Comparison of ENCODE assay signal across 51 mouse cellular contexts in the genomic region with DNA sequence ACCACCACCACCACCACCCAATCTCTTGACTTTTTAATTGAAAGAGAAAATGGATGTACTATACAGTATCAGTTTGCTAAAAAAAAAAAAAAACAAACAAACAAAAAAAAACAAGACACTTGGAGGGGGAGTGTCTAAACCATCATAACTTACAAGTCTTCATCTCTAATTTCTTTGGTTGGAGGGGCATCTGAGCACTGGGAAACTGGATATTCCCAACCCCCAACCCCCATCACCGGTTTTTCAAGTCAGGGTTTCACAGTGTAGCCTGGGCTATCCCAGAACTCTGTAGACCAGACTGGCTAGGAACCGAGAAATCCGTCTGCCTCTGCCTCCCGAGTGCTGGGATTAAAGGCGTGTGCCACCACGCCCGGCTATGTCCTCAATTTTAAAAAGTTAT. TPM values are rescaled to one million over a fixed set of nuclear protein-coding genes. Genes with fewer than 3 reads are reported as not detected.
"Had no signal": no experiment of that assay in that cellular context is flagged by ENCODE, and none has a peak within 500 bp of the region (broad histone marks: within the 10 kb centered on the region; RNA-seq: fewer than 3 reads in every experiment).

No protein-coding gene starts in this region.

- H3K9ac ChIP-seq: heart, embryonic 12.5 days; heart, embryonic 13.5 days; heart, embryonic 15.5 days; hindbrain, embryonic 12.5 days; hindbrain, embryonic 13.5 days; hindbrain, embryonic 14.5 days; hindbrain, embryonic 15.5 days; intestine, embryonic 15.5 days; kidney, embryonic 15.5 days had no signal

- H3K36me3 ChIP-seq: heart, embryonic 12.5 days; heart, embryonic 13.5 days; heart, embryonic 15.5 days; hindbrain, embryonic 10.5 days; hindbrain, embryonic 12.5 days; hindbrain, embryonic 13.5 days; hindbrain, embryonic 15.5 days; intestine, embryonic 15.5 days; kidney, embryonic 15.5 days had no signal

- ATAC-seq: hindbrain, embryonic 16.5 days; hindbrain, postnatal 0 days; inflammation-experienced regulatory T-cells, adult 6 months; intestine, embryonic 15.5 days; intestine, embryonic 16.5 days; intestine, postnatal 0 days had no signal

- H3K4me1 ChIP-seq: heart, embryonic 12.5 days; hindbrain, embryonic 10.5 days; hindbrain, embryonic 12.5 days; hindbrain, embryonic 13.5 days; hindbrain, embryonic 15.5 days; intestine, embryonic 15.5 days; kidney, embryonic 15.5 days had no signal

- H3K4me3 ChIP-seq: heart, embryonic 12.5 days; heart, embryonic 13.5 days; heart, embryonic 15.5 days; hindbrain, embryonic 10.5 days; hindbrain, embryonic 12.5 days; hindbrain, embryonic 13.5 days; hindbrain, embryonic 15.5 days; intestine, embryonic 15.5 days; kidney, embryonic 15.5 days; layer of hippocampus, adult 2 months; left cerebral cortex, adult 2 months had no signal

- H3K4me2 ChIP-seq: heart, embryonic 11.5 days; heart, embryonic 12.5 days; heart, embryonic 13.5 days; heart, embryonic 15.5 days; hindbrain, embryonic 12.5 days; hindbrain, embryonic 13.5 days; hindbrain, embryonic 14.5 days; hindbrain, embryonic 15.5 days; intestine, embryonic 15.5 days; kidney, embryonic 15.5 days had no signal

- DNase-seq: heart, postnatal 10 days; heart, postnatal 14 days; heart, postnatal 4 days; kidney, adult 11 months; kidney, adult 18-20 months; kidney, adult 2 months; kidney, adult 8-10 months; kidney, adult 9 months; kidney, postnatal 10 days; kidney, postnatal 14 days; kidney, postnatal 25 days; kidney, postnatal 36 days; kidney, postnatal 4 days; layer of hippocampus, adult 9-11 months; layer of hippocampus, postnatal 36 days had no signal

- H3K27me3 ChIP-seq: heart, embryonic 12.5 days; heart, embryonic 13.5 days; heart, embryonic 15.5 days; hindbrain, embryonic 12.5 days; hindbrain, embryonic 13.5 days; hindbrain, embryonic 15.5 days; intestine, embryonic 15.5 days; kidney, embryonic 15.5 days had no signal

- H3K27ac ChIP-seq: heart, embryonic 13.5 days; heart, embryonic 15.5 days; hindbrain, embryonic 10.5 days; hindbrain, embryonic 12.5 days; hindbrain, embryonic 13.5 days; hindbrain, embryonic 14.5 days; hindbrain, embryonic 15.5 days; hindbrain, postnatal 0 days; intestine, embryonic 15.5 days; kidney, embryonic 15.5 days; kidney, postnatal 0 days; layer of hippocampus, adult 2 months; left cerebral cortex, adult 2 months had no signal

- H3K9me3 ChIP-seq: heart, embryonic 13.5 days; heart, embryonic 15.5 days; hindbrain, embryonic 10.5 days; hindbrain, embryonic 12.5 days; hindbrain, embryonic 13.5 days; hindbrain, embryonic 15.5 days; intestine, embryonic 15.5 days; kidney, embryonic 15.5 days had no signal

RNA-seq across cellular contexts. Expression of a gene that starts 1.8 kb away (rescaled TPM):
- total RNA-seq: heart, postnatal 10 days; heart, postnatal 14 days; heart, postnatal 25 days; heart, postnatal 4 days; hematopoietic stem cell, adult 5-6 weeks; layer of hippocampus, adult 18-20 months; layer of hippocampus, adult 2 months; layer of hippocampus, postnatal 10 days; layer of hippocampus, postnatal 14 days; layer of hippocampus, postnatal 25 days; layer of hippocampus, postnatal 36 days; left cerebral cortex, adult 18-20 months; left cerebral cortex, adult 2 months had no signal
- polyA plus RNA-seq: heart, embryonic 11.5 days; heart, embryonic 12.5 days; heart, embryonic 13.5 days; heart, embryonic 14.5 days; heart, embryonic 15.5 days; heart, embryonic 16.5 days; heart, postnatal 0 days; inflammation-experienced regulatory T-cells, adult 6 months; intestine, embryonic 14.5 days; intestine, embryonic 15.5 days; intestine, embryonic 16.5 days; intestine, postnatal 0 days; kidney, adult 2 months; kidney, embryonic 14.5 days; kidney, embryonic 15.5 days; large intestine, adult 2 months had no signal

RNA-seq across cellular contexts. Expression of a gene that starts 8.7 kb away (rescaled TPM):
- total RNA-seq: heart, postnatal 10 days; heart, postnatal 14 days; heart, postnatal 25 days; heart, postnatal 4 days; hematopoietic stem cell, adult 5-6 weeks; layer of hippocampus, adult 18-20 months; layer of hippocampus, postnatal 25 days; layer of hippocampus, postnatal 36 days; left cerebral cortex, adult 18-20 months; left cerebral cortex, adult 2 months; left cerebral cortex, adult 8-10 months had no signal
- polyA plus RNA-seq: inflammation-experienced regulatory T-cells, adult 6 months had no signal

RNA-seq across cellular contexts. Expression of a gene that starts 14.2 kb away (rescaled TPM):
- total RNA-seq: heart, postnatal 10 days; heart, postnatal 14 days; heart, postnatal 4 days; hematopoietic stem cell, adult 5-6 weeks; hindbrain, postnatal 0 days; layer of hippocampus, adult 18-20 months; layer of hippocampus, adult 2 months; layer of hippocampus, postnatal 10 days; layer of hippocampus, postnatal 14 days; layer of hippocampus, postnatal 25 days; layer of hippocampus, postnatal 36 days; left cerebral cortex, adult 2 months; left cerebral cortex, adult 8-10 months had no signal
- polyA plus RNA-seq: heart, embryonic 11.5 days; heart, embryonic 12.5 days; heart, embryonic 13.5 days; heart, embryonic 14.5 days; heart, embryonic 15.5 days; heart, postnatal 0 days; hindbrain, embryonic 10.5 days; hindbrain, embryonic 11.5 days; hindbrain, embryonic 12.5 days; hindbrain, embryonic 13.5 days; hindbrain, embryonic 14.5 days; hindbrain, embryonic 15.5 days; hindbrain, embryonic 16.5 days; hindbrain, postnatal 0 days; inflammation-experienced regulatory T-cells, adult 6 months; large intestine, adult 2 months had no signal

RNA-seq across cellular contexts. Expression of a gene that starts 25.8 kb away (rescaled TPM):
- total RNA-seq: heart, postnatal 10 days; heart, postnatal 14 days; heart, postnatal 25 days; heart, postnatal 4 days; hindbrain, postnatal 0 days; layer of hippocampus, adult 18-20 months; layer of hippocampus, adult 2 months; layer of hippocampus, postnatal 36 days; left cerebral cortex, adult 18-20 months had no signal
- polyA plus RNA-seq: heart, embryonic 11.5 days; heart, postnatal 0 days; kidney, adult 2 months; large intestine, adult 2 months had no signal

RNA-seq across cellular contexts. Expression of a gene that starts 42.4 kb away (rescaled TPM):
- total RNA-seq: heart, postnatal 10 days; heart, postnatal 14 days; heart, postnatal 25 days; heart, postnatal 4 days; hematopoietic stem cell, adult 5-6 weeks; hindbrain, postnatal 0 days; layer of hippocampus, adult 18-20 months; layer of hippocampus, adult 2 months; layer of hippocampus, adult 8-10 months; layer of hippocampus, postnatal 10 days; layer of hippocampus, postnatal 14 days; layer of hippocampus, postnatal 25 days; layer of hippocampus, postnatal 36 days; left cerebral cortex, adult 18-20 months; left cerebral cortex, adult 2 months; left cerebral cortex, adult 8-10 months had no signal
- polyA plus RNA-seq: heart, embryonic 11.5 days; heart, embryonic 12.5 days; heart, embryonic 13.5 days; heart, embryonic 14.5 days; heart, embryonic 15.5 days; heart, embryonic 16.5 days; heart, postnatal 0 days; hindbrain, embryonic 10.5 days; hindbrain, embryonic 11.5 days; hindbrain, embryonic 12.5 days; hindbrain, embryonic 13.5 days; hindbrain, embryonic 14.5 days; hindbrain, embryonic 15.5 days; hindbrain, embryonic 16.5 days; hindbrain, postnatal 0 days; inflammation-experienced regulatory T-cells, adult 6 months; intestine, embryonic 14.5 days; intestine, embryonic 15.5 days; intestine, embryonic 16.5 days; intestine, postnatal 0 days; kidney, adult 2 months; kidney, embryonic 14.5 days; kidney, embryonic 15.5 days; kidney, embryonic 16.5 days; kidney, postnatal 0 days; large intestine, adult 2 months had no signal
